Mouse (Mus musculus): Measurements from ENCODE around the gene Col23a1. TPM values are rescaled to one million over a fixed set of nuclear protein-coding genes. Genes with fewer than 3 reads are reported as not detected.

Gene Col23a1
- polyA plus RNA-seq, 1 experiment from 2014 or later, result 0.15 TPM

DNA sequence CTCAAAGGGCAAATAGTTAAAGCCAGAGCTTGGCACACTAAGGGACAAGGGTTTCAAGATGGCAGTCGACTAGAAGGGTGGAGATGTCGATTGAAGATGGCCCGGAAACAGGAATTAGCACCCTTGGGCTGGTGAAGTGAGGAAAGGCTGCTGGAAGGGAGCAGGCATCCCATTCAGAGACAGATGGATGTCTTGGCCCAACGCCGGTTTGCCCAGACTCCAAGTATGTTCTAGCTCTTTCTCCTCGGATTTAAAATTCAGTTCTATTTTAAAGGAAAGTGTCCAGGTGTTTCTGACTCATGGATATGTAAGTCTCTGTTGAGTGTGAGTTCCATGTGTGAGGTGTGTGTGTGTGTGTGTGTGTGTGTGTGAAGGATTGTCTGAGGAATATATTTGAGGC is 53.1 kb downstream of the Col23a1 start:
- Histone ChIP-seq H3K4me3 (ENCODE audit: low read depth, low read length) (no peak overlapping the region), H3K9me3 (replicated peaks; ENCODE audit: control insufficient read depth, low read length) (no peaks in the 10 kb centered on the region), H3K27me3 (ENCODE audit: control insufficient read depth, insufficient read depth, low read depth, low read length) (no peaks in the 10 kb centered on the region), H3K4me2 (ENCODE audit: low read depth, low read length) (no peak overlapping the region), H3K9ac (ENCODE audit: low read depth, low read length) (no peak overlapping the region), H3K27ac (ENCODE audit: low read length) (no peak overlapping the region), H3K4me1 (ENCODE audit: control insufficient read depth, low read depth, low read length) (no peaks in the 10 kb centered on the region), H3K36me3 (ENCODE audit: control insufficient read depth, insufficient read depth) (no peaks in the 10 kb centered on the region)
- WGBS (ENCODE audit: insufficient replicate concordance), result 58% methylated on average over 6 of the region's 6 CpGs
- no peak for ATAC-seq (ENCODE audit: low read depth)

DNA sequence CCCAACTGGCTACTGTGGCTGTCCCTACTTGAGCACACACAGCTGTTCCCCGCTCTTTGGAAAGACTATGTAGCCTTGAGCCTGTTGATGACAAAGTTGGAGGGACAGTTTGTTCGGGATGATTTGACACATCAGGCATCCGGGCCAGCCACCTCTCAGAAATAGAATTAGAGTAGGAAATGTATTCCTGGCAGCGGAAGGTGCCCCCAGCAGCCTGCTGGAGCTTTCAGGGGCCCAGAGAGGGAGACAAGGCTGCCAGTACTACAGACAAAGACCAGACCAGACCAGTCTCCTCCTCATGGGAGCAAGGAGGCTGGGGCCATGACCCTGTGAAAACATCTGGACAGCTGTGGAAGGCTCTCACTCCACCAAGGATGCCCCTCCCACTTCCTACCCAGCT is 53.6 kb downstream of the Col23a1 start:
- Histone ChIP-seq H3K4me3 (ENCODE audit: low read depth, low read length) (no peak overlapping the region), H3K36me3 (ENCODE audit: control insufficient read depth, insufficient read depth) (no peaks in the 10 kb centered on the region), H3K4me2 (ENCODE audit: low read depth, low read length) (no peak overlapping the region), H3K27ac (ENCODE audit: low read length) (no peak overlapping the region), H3K9ac (ENCODE audit: low read depth, low read length) (no peak overlapping the region), H3K4me1 (ENCODE audit: control insufficient read depth, low read depth, low read length) (no peaks in the 10 kb centered on the region), H3K27me3 (ENCODE audit: control insufficient read depth, insufficient read depth, low read depth, low read length) (no peaks in the 10 kb centered on the region), H3K9me3 (replicated peaks; ENCODE audit: control insufficient read depth, low read length) (no peaks in the 10 kb centered on the region)
- 57% methylated on average over 4 of the region's 4 CpGs for WGBS (ENCODE audit: insufficient replicate concordance)
- ATAC-seq (ENCODE audit: low read depth), result no peak

DNA sequence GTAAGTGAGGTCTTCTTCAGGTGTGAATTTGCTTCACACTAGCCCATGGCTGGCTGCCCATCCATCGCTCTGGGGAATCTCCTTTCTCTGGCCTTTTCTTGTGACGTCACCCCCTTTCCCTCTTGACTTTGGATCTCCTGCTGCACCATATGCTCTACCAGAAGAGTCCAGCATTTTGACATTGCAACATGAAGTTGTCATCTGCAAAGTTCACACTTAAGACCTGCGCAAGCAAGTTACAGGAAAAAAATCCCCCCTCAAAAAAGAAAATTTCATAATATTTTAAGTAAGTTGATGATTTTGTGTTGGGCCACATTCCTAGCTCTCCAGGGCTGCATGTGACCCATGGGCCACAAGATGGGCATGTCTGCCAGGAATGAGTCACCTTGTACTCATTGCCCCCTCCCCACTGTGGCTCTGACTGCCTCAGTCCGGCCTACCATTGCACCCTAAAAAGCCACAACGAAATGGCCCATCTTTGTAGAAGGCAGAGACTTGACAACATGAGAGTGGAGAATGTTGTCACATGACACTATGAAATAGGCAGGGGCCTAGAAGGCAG is 54.1 kb downstream of the Col23a1 start:
- no peaks in the 10 kb centered on the region for H3K36me3 ChIP-seq (ENCODE audit: control insufficient read depth, insufficient read depth)
- H3K9ac ChIP-seq (ENCODE audit: low read depth, low read length), result no peak overlapping the region
- H3K27me3 ChIP-seq (ENCODE audit: control insufficient read depth, insufficient read depth, low read depth, low read length), result no peaks in the 10 kb centered on the region
- no peak overlapping the region for H3K4me3 ChIP-seq (ENCODE audit: low read depth, low read length)
- H3K4me2 ChIP-seq (ENCODE audit: low read depth, low read length), result no peak overlapping the region
- 76% methylated on average over 5 of the region's 5 CpGs for WGBS (ENCODE audit: insufficient replicate concordance)
- no peak for ATAC-seq (ENCODE audit: low read depth)
- H3K4me1 ChIP-seq (ENCODE audit: control insufficient read depth, low read depth, low read length), result no peaks in the 10 kb centered on the region
- H3K27ac ChIP-seq (ENCODE audit: low read length), result no peak overlapping the region
- no peaks in the 10 kb centered on the region for H3K9me3 ChIP-seq (replicated peaks; ENCODE audit: control insufficient read depth, low read length)

DNA sequence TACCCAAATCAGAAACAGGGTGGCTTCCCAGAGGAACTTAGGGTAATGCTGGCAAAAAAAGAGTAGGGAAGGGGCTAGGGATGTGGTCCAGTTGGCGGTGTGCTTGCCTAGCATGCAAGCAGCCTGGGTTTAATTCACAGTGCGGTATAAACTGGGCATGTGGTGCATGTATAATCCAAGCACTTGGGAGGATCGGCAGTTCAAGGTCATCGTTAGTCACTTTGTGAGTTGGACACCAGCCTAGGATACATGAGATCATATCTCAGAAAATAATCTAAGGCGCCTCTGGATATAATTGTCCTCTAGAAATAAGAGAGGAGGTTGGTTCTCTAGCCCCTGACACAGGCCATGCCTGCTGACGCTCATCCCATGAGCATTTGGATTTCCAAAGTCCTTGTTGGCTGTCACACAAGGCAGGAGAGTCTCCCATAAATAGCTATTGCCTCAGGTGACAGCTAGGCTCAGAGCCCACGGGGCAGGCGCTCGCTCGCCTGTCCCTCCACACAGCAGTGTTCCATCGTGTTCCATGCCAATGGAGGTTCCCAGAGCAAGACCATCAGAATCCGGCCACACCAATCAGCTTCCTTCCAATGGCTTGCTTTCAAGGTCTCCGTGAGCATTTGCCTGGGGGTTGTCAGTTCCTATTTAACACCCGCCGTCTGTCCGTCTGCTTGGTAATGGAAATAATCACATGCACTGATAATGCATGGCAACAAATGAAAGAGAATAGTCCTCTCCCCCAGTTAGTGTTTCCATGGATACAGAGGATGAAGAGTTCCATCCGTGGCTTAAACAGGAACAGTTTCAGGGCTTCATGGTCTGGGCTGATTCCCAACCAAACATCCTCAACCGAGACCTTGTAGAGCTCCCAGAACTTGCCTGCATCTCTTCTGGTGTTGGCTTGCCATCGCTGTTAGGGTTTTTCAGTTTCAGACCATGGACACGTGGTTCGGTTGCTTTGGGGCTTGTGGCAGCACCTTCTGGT is 56.1 kb downstream of the Col23a1 start:
- no peaks in the 10 kb centered on the region for H3K27me3 ChIP-seq (ENCODE audit: control insufficient read depth, insufficient read depth, low read depth, low read length)
- no peaks in the 10 kb centered on the region for H3K36me3 ChIP-seq (ENCODE audit: control insufficient read depth, insufficient read depth)
- 71% methylated on average over 21 of the region's 21 CpGs for WGBS (ENCODE audit: insufficient replicate concordance)
- no peaks in the 10 kb centered on the region for H3K9me3 ChIP-seq (replicated peaks; ENCODE audit: control insufficient read depth, low read length)
- H3K4me2 ChIP-seq (ENCODE audit: low read depth, low read length), result no peak overlapping the region
- H3K9ac ChIP-seq (ENCODE audit: low read depth, low read length), result no peak overlapping the region
- no peak overlapping the region for H3K27ac ChIP-seq (ENCODE audit: low read length)
- no peaks in the 10 kb centered on the region for H3K4me1 ChIP-seq (ENCODE audit: control insufficient read depth, low read depth, low read length)
- H3K4me3 ChIP-seq (ENCODE audit: low read depth, low read length), result no peak overlapping the region
- ATAC-seq (ENCODE audit: low read depth), result no peak

DNA sequence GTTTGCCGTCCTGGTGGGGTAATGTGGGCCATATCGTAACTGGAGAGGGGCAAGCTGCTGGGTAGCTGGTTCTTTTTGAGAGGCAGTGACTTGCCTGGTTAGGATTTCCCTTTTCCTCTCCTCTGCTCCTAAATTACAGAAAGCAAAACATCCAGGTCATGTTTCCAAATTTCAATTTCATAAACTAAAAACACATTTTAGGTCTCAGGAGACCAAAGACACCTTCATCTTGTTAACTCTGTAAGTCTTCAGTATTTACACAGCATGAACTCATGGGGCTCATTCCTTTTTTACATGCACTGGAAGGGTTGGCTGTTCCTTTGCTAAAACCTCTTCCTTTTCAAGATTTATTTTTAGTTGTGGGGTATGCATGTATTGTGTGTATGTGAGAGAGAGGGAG is 58.0 kb downstream of the Col23a1 start:
- H3K9ac ChIP-seq (ENCODE audit: low read depth, low read length), result no peak overlapping the region
- WGBS (ENCODE audit: insufficient replicate concordance), result 62% methylated on average over 2 of the region's 2 CpGs
- no peak for ATAC-seq (ENCODE audit: low read depth)
- H3K4me1 ChIP-seq (ENCODE audit: control insufficient read depth, low read depth, low read length), result no peaks in the 10 kb centered on the region
- H3K27ac ChIP-seq (ENCODE audit: low read length), result no peak overlapping the region
- no peaks in the 10 kb centered on the region for H3K27me3 ChIP-seq (ENCODE audit: control insufficient read depth, insufficient read depth, low read depth, low read length)
- no peaks in the 10 kb centered on the region for H3K9me3 ChIP-seq (replicated peaks; ENCODE audit: control insufficient read depth, low read length)
- no peak overlapping the region for H3K4me2 ChIP-seq (ENCODE audit: low read depth, low read length)
- H3K4me3 ChIP-seq (ENCODE audit: low read depth, low read length), result no peak overlapping the region
- no peaks in the 10 kb centered on the region for H3K36me3 ChIP-seq (ENCODE audit: control insufficient read depth, insufficient read depth)

DNA sequence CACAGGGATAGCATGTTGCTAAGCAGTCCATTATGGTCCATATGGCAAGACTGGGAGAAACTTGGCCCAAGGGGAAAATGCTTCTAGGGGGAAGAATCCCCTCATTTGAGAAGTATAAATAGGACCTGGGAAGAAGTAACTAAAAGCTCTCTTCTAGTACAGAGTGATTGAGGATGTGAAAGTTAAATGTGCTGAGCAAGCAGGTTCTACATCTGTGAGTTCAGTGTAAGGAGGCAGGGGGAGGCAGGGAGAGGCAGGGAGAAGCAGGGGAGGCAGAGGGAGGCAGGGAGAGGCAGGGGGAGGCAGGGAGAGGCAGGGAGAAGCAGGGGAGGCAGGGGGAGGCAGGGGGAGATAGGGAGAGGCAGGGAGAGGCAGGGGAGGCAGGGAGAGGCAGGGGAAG is 59.9 kb downstream of the Col23a1 start:
- H3K9me3 ChIP-seq (replicated peaks; ENCODE audit: control insufficient read depth, low read length), result no peaks in the 10 kb centered on the region
- no peaks in the 10 kb centered on the region for H3K27me3 ChIP-seq (ENCODE audit: control insufficient read depth, insufficient read depth, low read depth, low read length)
- H3K9ac ChIP-seq (ENCODE audit: low read depth, low read length), result no peak overlapping the region
- no peak overlapping the region for H3K4me2 ChIP-seq (ENCODE audit: low read depth, low read length)
- H3K36me3 ChIP-seq (ENCODE audit: control insufficient read depth, insufficient read depth), result no peaks in the 10 kb centered on the region
- no peak overlapping the region for H3K27ac ChIP-seq (ENCODE audit: low read length)
- no peaks in the 10 kb centered on the region for H3K4me1 ChIP-seq (ENCODE audit: control insufficient read depth, low read depth, low read length)
- ATAC-seq (ENCODE audit: low read depth), result no peak
- H3K4me3 ChIP-seq (ENCODE audit: low read depth, low read length), result no peak overlapping the region

DNA sequence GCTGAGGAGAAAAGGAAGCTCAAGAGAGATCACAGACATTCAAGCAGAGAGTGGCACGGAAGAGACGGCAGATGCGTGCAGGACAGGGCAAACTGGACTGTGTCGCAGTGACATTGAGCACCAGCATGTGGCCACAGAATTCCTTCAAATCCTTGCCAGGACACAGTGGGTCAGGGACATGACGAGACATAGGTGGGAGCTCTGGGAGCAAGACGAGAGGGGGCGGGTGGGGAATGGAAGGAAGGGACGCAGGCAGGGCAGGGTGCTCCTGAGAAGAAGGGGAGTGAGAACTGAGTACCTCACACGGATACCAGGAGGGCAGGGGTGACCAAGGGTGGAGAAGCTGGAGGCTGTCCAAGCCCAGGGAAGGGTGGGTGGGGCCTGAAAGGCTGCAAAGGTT is 61.4 kb downstream of the Col23a1 start:
- ATAC-seq (ENCODE audit: low read depth), result no peak
- H3K27me3 ChIP-seq (ENCODE audit: control insufficient read depth, insufficient read depth, low read depth, low read length), result no peaks in the 10 kb centered on the region
- no peak overlapping the region for H3K9ac ChIP-seq (ENCODE audit: low read depth, low read length)
- H3K4me1 ChIP-seq (ENCODE audit: control insufficient read depth, low read depth, low read length), result no peaks in the 10 kb centered on the region
- no peaks in the 10 kb centered on the region for H3K9me3 ChIP-seq (replicated peaks; ENCODE audit: control insufficient read depth, low read length)
- 69% methylated on average over 9 of the region's 9 CpGs for WGBS (ENCODE audit: insufficient replicate concordance)
- H3K27ac ChIP-seq (ENCODE audit: low read length), result no peak overlapping the region
- no peak overlapping the region for H3K4me2 ChIP-seq (ENCODE audit: low read depth, low read length)
- H3K36me3 ChIP-seq (ENCODE audit: control insufficient read depth, insufficient read depth), result no peaks in the 10 kb centered on the region
- H3K4me3 ChIP-seq (ENCODE audit: low read depth, low read length), result no peak overlapping the region

DNA sequence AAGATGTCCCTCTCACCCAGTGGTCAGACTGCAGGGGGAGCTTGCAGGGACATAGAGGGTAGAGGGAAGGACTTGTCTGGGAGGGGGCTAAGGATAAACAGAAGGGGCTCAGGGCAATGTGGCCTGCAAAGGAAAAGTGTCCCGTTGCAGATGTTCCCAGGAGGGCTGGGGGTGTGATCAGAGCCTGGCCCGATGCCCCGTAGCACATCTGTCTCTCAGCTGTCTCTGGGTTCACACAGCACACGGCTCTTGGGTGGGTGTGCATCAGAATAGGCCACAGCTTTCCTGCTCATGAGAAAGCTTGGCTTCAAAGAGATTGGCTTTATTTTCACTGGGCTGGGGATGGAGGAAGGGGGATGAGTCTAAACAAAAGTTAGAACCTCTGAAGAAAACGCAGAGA is 62.1 kb downstream of the Col23a1 start:
- H3K27ac ChIP-seq (ENCODE audit: low read length), result no peak overlapping the region
- no peak overlapping the region for H3K9ac ChIP-seq (ENCODE audit: low read depth, low read length)
- no peaks in the 10 kb centered on the region for H3K4me1 ChIP-seq (ENCODE audit: control insufficient read depth, low read depth, low read length)
- no peaks in the 10 kb centered on the region for H3K27me3 ChIP-seq (ENCODE audit: control insufficient read depth, insufficient read depth, low read depth, low read length)
- H3K36me3 ChIP-seq (ENCODE audit: control insufficient read depth, insufficient read depth), result no peaks in the 10 kb centered on the region
- no peak overlapping the region for H3K4me3 ChIP-seq (ENCODE audit: low read depth, low read length)
- no peaks in the 10 kb centered on the region for H3K9me3 ChIP-seq (replicated peaks; ENCODE audit: control insufficient read depth, low read length)
- no peak for ATAC-seq (ENCODE audit: low read depth)
- WGBS (ENCODE audit: insufficient replicate concordance), result 45% methylated on average over 5 of the region's 5 CpGs
- no peak overlapping the region for H3K4me2 ChIP-seq (ENCODE audit: low read depth, low read length)

DNA sequence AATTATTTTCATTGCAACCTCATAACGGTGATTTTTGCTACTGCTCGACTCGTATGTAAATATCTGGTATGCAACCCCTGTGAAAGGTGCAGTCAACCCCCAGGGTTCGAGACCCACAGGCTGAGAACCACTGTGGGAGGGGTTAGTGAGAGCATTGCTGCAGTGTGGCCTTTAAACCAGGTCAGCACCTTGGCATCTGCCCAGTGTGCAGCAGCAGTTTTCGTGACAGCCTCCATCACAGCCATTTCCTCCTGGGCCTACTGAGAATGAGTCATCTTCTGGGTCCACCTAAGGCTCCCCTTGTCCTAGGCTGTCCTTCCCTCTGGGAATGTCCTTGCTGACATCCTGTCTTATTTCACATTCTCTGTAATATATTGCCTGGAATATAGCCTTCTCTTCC is 64.0 kb downstream of the Col23a1 start:
- no peaks in the 10 kb centered on the region for H3K27me3 ChIP-seq (ENCODE audit: control insufficient read depth, insufficient read depth, low read depth, low read length)
- no peak for ATAC-seq (ENCODE audit: low read depth)
- 51% methylated on average over 5 of the region's 5 CpGs for WGBS (ENCODE audit: insufficient replicate concordance)
- no peak overlapping the region for H3K4me3 ChIP-seq (ENCODE audit: low read depth, low read length)
- no peak overlapping the region for H3K27ac ChIP-seq (ENCODE audit: low read length)
- no peaks in the 10 kb centered on the region for H3K9me3 ChIP-seq (replicated peaks; ENCODE audit: control insufficient read depth, low read length)
- no peak overlapping the region for H3K9ac ChIP-seq (ENCODE audit: low read depth, low read length)
- H3K4me1 ChIP-seq (ENCODE audit: control insufficient read depth, low read depth, low read length), result no peaks in the 10 kb centered on the region
- no peaks in the 10 kb centered on the region for H3K36me3 ChIP-seq (ENCODE audit: control insufficient read depth, insufficient read depth)
- no peak overlapping the region for H3K4me2 ChIP-seq (ENCODE audit: low read depth, low read length)
